Mouse (Mus musculus) macrophage (primary cell): ENCODE results near the gene Gtf2ird2. TPM values are rescaled to one million over a fixed set of nuclear protein-coding genes. Genes with fewer than 3 reads are reported as not detected.

ENCODE experiments used
- H3K27ac ChIP-seq: fragments of 350-480 bp; formaldehyde crosslinking; 2 replicates; pipeline ENCODE4 v1.9.0; 2021
- H3K36me3 ChIP-seq: fragments of 350-480 bp; formaldehyde crosslinking; 2 replicates; pipeline ENCODE4 v1.9.0; 2021; ENCODE audit errors: inconsistent target
- H3K4me3 ChIP-seq: fragments of 350-480 bp; formaldehyde crosslinking; 2 replicates; pipeline ENCODE4 v1.9.0; 2021; ENCODE audit errors: inconsistent target
- H3K79me2 ChIP-seq: fragments of 350-480 bp; formaldehyde crosslinking; 2 replicates; pipeline ENCODE4 v1.9.0; 2021; ENCODE audit errors: inconsistent target
- WGBS: methylation state at CpG from one replicate; pipeline ENCODE4 v1.1.7; 2026; ENCODE audit warnings: inconsistent platforms; ENCODE audit not compliant: missing documents; 5-methylcytosine and 5-hydroxymethylcytosine counted together
- polyA plus RNA-seq: library from polyadenylated mRNA; stranded (reverse); fragments of 250-400 nt; gene quantifications from 3 replicates; pipeline ENCODE4 v1.2.4, GENCODE M21; 2018; ENCODE audit warnings: inconsistent platforms

The Gtf2ird2 gene
- polyA plus RNA-seq, 1 experiment from 2014 or later = 3.6 TPM

DNA sequence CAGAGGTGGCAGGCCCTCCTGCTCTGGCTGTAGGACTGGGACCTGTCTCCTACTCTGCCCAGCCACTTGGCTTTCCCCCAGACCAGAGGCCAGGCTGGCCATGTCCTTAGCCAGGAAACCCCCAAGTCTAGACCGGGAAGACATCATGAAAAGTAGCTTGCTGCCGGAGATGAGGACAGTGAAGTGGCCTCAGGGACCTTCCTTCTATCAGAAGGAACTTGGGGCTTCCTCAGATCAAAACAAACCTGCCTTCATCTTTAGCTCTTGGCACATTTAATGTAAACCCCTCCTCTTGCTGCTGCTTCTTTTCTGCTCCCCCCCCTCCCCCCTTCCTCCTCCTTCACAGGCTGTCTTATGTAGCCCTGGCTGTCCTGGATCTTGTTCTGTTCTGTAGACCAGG lies 50.4 kb downstream of the Gtf2ird2 start:
- Histone ChIP-seq H3K27ac (peak overlapping the region; percentile 95; the same call in 1 of the 2 replicates), H3K4me3 (no peak overlapping the region), H3K79me2 (peaks cover 3% of the 10 kb centered on the region), H3K36me3 (peaks cover 22% of the 10 kb centered on the region)
- WGBS = 36% methylated on average over 2 of the region's 2 CpGs

DNA sequence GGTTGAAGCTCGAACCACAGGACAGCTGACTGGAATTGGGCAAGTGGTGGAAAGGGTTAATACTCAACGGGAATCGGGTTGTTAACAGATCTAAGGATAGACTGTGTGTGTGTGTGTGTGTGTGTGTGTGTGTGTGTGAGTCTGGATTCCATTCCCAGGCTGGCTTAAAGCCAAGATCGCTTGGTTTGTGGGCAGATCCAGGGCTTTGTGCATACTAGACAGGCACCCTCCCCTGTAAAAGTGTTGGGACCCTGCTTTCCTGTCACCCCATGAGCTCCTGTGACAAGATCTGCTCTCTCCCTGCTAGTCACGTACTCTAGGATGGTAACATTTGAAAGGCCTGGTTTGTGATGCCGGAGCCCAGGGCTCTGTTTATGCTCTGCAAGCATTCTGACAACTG lies 51.3 kb downstream of the Gtf2ird2 start:
- no peak overlapping the region for H3K27ac ChIP-seq
- no peak overlapping the region for H3K4me3 ChIP-seq
- H3K36me3 ChIP-seq = peaks cover 32% of the 10 kb centered on the region
- H3K79me2 ChIP-seq = no peaks in the 10 kb centered on the region
- WGBS = 62% methylated on average over 6 of the region's 6 CpGs

DNA sequence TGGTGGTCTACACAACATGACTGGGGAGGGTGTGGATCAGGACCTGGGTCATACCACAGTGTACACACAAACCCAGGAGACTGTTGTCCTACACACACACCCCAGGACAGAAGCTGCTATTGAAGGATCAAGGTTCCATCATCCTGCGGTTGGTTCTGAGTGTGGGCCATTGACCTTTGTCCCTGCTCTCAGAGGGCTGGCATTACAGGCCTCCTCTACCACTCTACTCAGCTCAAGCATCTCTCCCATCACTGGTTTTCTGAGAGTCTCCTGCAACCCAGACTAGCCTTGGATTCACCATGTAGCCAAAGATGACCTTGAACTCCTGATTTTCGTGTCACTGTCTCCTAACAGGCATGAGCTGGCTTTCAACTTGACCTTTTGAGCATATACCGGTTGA lies 52.4 kb downstream of the Gtf2ird2 start:
- Histone ChIP-seq H3K4me3 (no peak overlapping the region), H3K27ac (no peak overlapping the region), H3K36me3 (peaks cover 43% of the 10 kb centered on the region), H3K79me2 (no peaks in the 10 kb centered on the region)
- 71% methylated on average over 3 of the region's 3 CpGs for WGBS

DNA sequence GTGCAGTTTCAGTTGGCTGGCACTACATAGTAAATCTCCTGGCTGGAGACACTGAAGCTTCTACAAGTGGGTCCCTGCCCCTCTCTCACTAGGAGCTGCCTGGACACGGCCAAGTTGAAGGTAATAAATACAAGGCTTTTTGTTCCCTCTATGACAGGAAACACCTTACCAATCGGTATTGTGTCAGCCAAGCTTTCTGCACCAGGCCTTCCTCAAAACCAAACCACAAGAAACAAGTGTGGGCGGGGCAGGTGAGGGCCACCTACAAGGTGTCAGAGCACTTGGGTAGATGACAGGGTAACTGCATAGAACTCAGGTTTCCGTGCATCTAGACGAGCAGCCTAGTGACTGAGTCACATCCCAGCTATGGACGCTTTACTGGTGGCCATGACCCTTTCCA lies 53.0 kb downstream of the Gtf2ird2 start:
- Histone ChIP-seq H3K36me3 (peaks cover 48% of the 10 kb centered on the region), H3K4me3 (no peak overlapping the region), H3K79me2 (no peaks in the 10 kb centered on the region), H3K27ac (no peak overlapping the region)
- 34% methylated on average over 6 of the region's 6 CpGs for WGBS

DNA sequence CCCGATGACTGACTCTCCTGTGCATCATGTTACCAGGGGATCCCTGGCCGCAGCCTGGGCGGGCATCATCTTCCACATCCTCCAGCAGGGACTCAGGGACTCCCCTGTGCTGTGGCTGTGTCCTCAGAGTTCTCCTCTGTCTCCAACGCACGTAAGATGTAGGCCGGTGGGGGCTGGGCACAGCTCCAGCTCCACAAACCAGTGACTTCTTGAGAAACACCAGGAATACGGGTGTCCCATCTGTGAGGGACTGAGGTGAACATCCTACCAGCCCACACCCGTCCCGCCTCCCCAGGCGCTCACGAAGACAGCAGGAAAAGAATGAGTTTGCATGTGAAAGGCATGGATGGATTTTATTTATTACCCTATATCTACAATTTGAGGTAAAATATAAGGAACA lies 53.7 kb downstream of the Gtf2ird2 start:
- Histone ChIP-seq H3K36me3 (peaks cover 56% of the 10 kb centered on the region), H3K27ac (no peak overlapping the region), H3K4me3 (no peak overlapping the region), H3K79me2 (no peaks in the 10 kb centered on the region)
- 85% methylated on average over 10 of the region's 11 CpGs for WGBS

DNA sequence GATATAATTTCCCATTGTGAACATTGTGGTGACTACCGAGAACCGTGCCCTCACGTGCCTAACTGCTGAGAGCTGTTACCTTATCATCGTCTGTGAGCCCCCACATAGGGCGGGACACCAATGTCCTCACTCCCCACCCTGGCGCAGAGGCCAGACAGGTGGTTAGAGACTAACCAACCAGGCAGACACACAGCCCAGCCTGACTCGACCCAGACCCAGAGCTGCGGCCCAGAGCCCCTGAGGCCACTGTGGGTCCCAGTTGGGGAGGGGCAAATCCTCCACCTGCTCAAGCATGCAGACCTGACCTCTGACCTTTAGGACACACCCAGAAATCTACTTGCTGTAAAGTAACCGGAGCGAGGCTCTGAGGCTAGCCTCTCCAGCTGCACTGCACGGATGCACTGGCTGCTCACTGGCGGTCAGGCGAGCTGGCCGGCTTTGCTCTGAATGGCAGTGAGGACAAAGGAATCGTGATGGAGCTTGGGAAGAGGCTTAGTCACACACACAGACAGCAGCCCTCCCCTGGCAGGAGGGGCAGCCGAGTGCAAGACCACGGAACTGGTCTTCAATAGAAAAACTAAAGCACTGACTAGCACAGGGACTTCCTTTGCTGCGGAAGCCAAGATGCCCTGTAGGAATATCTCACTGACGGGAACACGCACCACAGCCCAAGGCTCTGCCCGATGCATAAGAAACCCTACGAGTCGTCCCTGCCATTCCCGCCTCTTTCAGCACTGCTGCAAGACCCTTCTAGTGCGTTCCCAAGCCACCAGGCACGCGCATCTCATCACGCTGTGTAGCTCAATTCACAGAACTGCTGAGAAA lies 54.3 kb downstream of the Gtf2ird2 start:
- 95% methylated on average over 28 of the region's 28 CpGs for WGBS
- Histone ChIP-seq H3K27ac (no peak overlapping the region), H3K36me3 (peaks cover 62% of the 10 kb centered on the region), H3K79me2 (no peaks in the 10 kb centered on the region), H3K4me3 (no peak overlapping the region)

DNA sequence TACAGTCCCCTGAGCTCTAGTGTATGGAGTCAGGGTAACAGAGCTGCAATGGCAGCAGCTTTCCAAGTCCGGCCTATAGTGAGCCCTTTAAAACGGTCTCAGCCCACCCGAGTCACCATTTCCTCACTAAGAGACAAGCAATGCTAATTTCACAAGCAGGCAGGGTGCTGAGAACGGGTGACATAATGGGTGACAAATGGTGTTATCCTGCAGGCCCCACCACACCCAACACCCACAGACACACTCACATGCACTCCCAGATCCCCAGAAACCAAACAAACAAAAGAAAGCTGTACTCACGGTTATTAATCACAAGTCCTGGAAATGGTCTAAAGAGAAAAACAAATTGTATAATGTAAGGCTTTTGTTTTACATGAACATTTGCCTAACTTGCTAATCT lies 58.0 kb downstream of the Gtf2ird2 start:
- H3K27ac ChIP-seq = no peak overlapping the region
- no peak overlapping the region for H3K4me3 ChIP-seq
- peaks cover 97% of the 10 kb centered on the region for H3K36me3 ChIP-seq
- 90% methylated on average over 5 of the region's 5 CpGs for WGBS
- no peaks in the 10 kb centered on the region for H3K79me2 ChIP-seq

DNA sequence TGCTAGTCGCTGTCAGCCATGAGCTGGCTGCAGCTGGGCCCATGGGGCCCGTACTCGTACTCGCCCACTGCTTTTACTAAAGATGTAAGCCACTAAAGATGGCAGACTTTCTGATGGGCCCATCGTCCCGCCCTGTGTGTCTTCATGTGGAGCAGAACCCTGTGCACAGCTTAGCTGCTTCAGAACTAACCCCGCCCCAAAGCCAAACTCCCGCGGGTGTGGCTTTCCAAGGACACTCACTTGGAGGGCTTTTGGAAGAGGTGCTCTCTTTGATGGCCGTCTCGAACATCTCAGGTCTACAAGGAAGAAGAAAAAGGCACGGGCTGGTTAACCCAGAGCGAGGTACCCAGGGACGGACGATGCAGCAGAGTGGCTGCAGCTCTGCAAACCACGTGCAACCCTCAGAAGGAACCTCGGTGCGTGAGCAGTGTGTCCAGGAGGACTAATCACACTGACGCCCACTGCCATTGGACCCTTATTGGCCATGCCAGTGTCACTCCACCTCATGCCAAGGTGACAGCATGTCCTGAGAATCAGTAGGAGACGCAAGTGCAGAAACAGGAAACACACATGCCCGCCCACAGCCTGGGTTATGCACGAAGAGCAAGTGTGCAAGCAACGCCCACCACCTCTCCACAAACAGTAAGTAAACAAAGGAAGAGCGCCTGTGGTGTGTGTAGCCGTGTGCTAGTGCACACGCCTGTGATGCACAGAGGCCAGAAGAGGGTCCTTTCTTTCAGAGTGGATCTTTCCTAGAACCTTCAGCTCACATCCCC lies 60.0 kb downstream of the Gtf2ird2 start:
- Histone ChIP-seq H3K36me3 (peaks cover 97% of the 10 kb centered on the region), H3K4me3 (no peak overlapping the region), H3K27ac (no peak overlapping the region), H3K79me2 (no peaks in the 10 kb centered on the region)
- 87% methylated on average over 23 of the region's 26 CpGs for WGBS

DNA sequence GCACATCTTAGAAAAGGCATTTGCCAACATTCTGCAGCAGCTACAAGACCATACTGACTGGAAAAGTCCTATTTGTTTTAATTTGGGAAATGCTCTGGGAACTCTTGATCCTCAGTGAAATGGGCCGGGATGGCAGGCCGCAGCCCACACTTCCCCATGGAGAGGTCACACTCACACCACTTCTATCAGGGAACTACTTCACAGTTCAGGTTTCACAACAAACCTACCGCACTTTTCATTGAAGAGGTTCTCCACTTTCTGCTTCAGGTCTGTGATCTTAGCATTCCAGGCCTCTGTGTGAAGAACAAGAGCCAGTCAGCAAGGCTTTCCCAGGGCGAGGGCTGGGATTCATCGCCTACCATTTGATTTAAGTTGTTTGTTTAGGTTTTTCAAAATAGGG lies 61.1 kb downstream of the Gtf2ird2 start:
- 86% methylated on average over 5 of the region's 5 CpGs for WGBS
- Histone ChIP-seq H3K4me3 (no peak overlapping the region), H3K36me3 (peaks cover 97% of the 10 kb centered on the region), H3K79me2 (no peaks in the 10 kb centered on the region), H3K27ac (no peak overlapping the region)

DNA sequence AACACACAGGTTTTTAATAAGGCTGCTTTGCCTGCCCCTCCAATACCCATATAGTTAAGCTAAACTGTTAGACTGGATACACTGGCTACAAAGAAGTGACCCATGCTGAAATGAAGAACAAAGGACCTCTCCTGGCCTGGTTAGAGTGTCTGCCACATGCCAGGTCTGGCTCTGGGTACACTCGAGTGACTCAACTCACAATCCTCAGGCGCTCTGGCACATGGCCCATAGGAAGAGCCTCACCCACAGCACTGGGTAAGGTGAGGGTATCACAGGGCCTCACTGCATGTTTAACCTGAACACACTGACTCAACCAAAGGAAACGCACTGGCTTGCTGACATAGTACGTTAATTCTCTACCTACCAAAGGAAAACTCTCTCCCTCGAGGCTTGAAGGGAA lies 62.3 kb downstream of the Gtf2ird2 start:
- Histone ChIP-seq H3K36me3 (peaks cover 89% of the 10 kb centered on the region), H3K4me3 (no peak overlapping the region), H3K79me2 (no peaks in the 10 kb centered on the region), H3K27ac (no peak overlapping the region)
- WGBS = 88% methylated on average over 5 of the region's 5 CpGs

DNA sequence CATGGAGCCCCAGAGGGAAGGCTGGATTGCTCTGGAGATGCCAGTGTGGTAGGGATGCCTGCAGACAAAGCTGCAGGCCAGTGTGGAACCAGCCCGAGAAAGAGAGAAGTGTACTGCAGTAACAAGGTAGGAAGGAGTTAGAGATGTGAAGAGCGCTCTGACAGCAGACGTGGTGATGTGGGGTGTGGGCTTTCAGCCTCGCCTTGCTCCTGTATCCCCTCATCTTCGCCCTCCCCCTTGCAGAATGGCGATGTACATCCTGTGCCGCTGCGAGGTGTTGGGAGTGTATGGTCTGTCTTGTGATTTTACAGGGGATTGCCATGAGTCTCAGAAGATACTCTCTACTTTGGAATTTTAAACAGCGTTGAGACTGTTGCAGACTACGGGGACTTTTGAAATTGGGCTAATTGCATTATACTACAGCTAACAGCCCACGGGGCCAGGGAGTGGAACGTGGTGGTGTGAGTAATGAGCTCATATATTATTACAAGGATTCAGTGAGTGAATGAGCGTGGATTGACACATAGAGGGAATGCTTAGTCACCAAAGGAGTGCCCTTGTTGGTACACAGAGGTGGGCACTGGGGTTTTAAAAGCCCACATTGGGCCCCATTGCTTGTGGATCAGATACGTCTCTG lies 64.9 kb downstream of the Gtf2ird2 start:
- 97% methylated on average over 11 of the region's 14 CpGs for WGBS
- no peaks in the 10 kb centered on the region for H3K79me2 ChIP-seq
- H3K4me3 ChIP-seq = no peak overlapping the region

DNA sequence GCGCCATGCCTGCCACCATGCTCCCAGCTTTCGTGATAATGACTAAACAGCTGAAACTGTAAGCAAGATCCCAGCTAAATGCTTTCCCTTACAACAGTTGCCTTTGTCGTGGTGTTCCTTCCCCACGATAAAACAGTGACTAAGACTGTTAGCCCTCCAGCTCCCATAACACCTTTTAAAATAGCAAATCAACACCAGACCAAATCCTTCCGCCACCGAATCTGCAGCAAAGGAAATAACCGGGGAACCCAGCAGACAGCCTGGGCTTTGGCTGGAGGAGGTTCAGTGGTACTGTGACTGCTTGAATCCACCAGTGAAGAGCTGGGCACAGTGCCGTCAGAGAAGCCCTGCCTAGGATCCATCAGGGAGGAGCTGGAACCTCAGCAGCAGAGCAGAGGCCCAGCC lies 65.4 kb downstream of the Gtf2ird2 start:
- Histone ChIP-seq H3K79me2 (no peaks in the 10 kb centered on the region), H3K36me3 (peaks cover 85% of the 10 kb centered on the region), H3K4me3 (no peak overlapping the region), H3K27ac (no peak overlapping the region)
- 97% methylated on average over 8 of the region's 8 CpGs for WGBS

More for the DNA sequence above, 64.9 kb downstream of the Gtf2ird2 start:
- Histone ChIP-seq H3K36me3 (peaks cover 89% of the 10 kb centered on the region), H3K27ac (no peak overlapping the region)

DNA sequence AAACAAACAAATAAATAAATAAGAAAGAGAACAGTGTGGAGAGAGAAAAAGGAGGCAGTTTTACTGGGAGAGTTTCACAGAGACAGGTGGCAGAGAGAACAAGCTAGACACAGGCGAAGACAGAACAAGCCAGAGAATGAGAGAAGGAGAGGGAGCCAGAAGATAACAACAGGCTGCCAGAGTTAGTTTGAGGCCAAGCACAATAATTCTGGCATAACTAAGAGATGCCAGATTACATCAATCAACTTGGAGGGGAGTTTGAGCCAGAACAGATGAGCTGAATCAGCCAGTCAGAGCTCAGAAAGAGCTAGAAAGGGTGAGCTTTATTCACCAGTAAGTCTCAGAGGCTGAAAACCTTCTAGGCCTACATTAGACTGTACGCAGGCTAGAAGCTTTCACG lies 66.8 kb downstream of the Gtf2ird2 start:
- H3K79me2 ChIP-seq = no peaks in the 10 kb centered on the region
- 100% methylated on average over 3 of the region's 3 CpGs for WGBS
- H3K36me3 ChIP-seq = peaks cover 85% of the 10 kb centered on the region
- H3K27ac ChIP-seq = no peak overlapping the region
- H3K4me3 ChIP-seq = no peak overlapping the region

DNA sequence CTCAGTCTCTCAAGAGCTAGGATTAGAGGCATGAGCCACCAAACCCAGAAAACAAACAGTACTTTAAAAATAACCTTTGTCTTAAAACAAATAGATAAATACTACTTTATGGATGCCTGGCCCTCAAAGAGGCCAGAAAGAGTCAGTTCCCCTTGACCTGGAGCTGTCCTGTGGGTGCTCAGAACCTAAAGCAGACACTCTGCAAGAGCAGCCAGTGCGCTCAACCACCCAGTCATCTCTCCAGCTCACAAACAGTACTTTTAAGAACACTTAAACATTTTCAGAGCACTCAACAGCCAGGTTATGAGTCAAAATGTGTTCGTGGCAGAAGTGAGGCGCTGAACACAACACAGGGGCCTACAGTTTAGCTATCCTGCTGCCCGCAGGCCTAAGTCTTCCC lies 67.3 kb downstream of the Gtf2ird2 start:
- H3K36me3 ChIP-seq = peaks cover 85% of the 10 kb centered on the region
- 98% methylated on average over 4 of the region's 4 CpGs for WGBS
- H3K27ac ChIP-seq = no peak overlapping the region
- no peak overlapping the region for H3K4me3 ChIP-seq
- no peaks in the 10 kb centered on the region for H3K79me2 ChIP-seq

DNA sequence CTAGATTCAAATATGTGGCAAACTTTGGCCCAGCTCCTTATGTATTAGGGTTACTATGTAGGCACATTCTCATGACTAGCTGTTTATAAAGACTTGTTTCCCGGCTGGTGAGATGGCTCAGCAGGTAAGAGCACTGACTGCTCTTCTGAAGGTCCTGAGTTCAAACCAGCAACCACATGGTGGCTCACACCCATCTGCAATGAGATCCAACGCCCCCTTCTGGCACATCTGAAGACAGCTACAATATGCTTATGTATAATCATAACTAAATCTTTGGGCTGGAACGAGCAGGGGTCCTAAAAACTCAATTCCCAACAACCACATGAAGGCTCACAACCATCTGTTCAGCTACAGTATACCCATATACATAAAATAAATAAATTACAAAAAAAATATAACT lies 70.0 kb downstream of the Gtf2ird2 start:
- H3K4me3 ChIP-seq = no peak overlapping the region
- no peak overlapping the region for H3K27ac ChIP-seq
- H3K36me3 ChIP-seq = peaks cover 59% of the 10 kb centered on the region
- WGBS = 83% methylated on average over 3 of the region's 3 CpGs
- H3K79me2 ChIP-seq = no peaks in the 10 kb centered on the region
